Mouse (Mus musculus) left cerebral cortex, adult 9 months (tissue): ENCODE data around the gene Ifnk.
A peak's percentile ranks its signal among the peaks of the same experiment; 100 is the strongest.

ENCODE experiments used
- DNase-seq, 2 experiments: peaks; one replicate each; pipeline ENCODE4 v3.0.0; 2022; ENCODE audit warnings: low spot score in 2 of 2

The Ifnk gene

DNA sequence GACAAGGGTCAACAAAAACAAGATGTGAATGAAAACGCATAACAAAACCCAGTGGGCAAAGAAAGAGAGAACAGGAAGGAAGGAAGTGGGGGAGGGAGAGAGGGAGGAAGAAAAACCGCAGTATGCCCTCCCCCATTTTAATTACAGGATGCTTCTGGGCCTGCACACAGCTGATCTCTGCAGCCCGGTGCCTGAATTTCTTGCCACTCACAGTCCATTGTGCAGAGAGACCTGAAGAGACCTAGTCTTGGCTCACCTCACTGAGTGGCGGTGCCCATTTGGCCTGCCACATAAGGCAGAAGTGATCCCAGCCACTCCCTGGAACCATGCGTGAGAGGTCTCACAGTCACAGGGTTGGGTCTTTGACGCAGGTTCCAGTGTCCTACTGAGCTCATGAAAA is 13.8 kb upstream of the Ifnk start:
- no peak for DNase-seq

DNA sequence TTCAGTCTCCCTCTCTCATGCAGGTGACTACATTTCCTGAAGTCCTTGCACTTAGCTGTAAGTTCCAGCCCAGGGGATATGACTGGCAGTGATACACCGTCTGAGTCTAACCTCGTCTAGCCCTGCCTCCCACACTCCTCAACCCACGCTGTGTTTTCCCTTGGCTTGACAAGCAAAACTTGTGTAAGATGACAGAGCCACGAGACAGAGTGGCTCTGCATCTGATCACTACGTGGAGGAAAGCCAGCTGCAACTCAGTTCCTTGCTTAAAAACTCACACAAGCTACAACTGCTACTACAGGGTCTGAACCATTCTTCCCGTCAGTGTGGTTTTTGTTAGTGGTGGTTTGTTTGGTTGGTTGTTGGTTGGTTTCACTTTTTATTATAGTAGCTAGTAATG is 11.5 kb upstream of the Ifnk start:
- no peak for DNase-seq

GRCm38 (mm10) chr4:35143472-35144102 is 8.3 kb upstream of the Ifnk start:
- no peak for DNase-seq

DNA sequence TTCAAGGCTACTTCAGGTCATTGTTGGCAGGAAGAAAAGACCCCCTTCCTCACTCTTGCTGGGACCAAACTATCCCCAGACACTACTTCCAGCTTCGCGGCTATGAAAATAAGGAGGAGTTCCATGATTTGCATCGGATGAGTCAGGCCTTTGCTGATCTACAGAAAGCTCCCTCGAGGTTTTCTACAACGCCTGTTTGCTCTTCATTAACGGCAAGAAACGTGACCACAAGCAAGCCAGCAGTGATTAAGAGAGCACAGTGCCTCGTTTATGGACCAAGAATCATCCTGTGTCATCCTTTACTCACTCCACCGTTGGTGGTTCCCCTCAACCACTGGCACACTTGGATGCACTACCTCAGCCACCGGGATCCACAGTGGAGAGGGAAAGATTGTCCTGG is 6.1 kb upstream of the Ifnk start:
- no peak for DNase-seq

DNA sequence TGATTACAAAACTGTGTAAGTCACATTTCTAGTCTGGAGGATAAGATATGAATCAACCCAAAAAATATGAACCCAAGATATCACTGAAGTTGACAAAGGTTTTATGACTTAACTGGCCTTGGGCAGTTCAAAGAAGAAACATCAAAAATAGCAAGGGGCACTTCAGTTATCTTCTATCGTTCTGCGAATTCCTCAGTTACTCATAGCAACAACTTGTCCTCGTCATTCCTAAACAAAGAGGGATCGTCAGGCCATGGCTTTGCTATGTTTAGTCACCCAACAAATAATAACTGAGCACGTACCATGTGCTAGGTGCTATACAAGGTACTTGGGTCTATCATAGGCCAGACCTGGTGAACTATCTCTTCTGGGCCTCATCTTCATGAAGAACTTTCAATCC is 5.3 kb upstream of the Ifnk start:
- DNase-seq = no peak

- no peak for DNase-seq
Measured at GRCm38 (mm10) chr4:35148326-35148725, 3.5 kb upstream of the Ifnk start.

- no peak for DNase-seq
Measured at GRCm38 (mm10) chr4:35150706-35151105, 1.1 kb upstream of the Ifnk start.

DNA sequence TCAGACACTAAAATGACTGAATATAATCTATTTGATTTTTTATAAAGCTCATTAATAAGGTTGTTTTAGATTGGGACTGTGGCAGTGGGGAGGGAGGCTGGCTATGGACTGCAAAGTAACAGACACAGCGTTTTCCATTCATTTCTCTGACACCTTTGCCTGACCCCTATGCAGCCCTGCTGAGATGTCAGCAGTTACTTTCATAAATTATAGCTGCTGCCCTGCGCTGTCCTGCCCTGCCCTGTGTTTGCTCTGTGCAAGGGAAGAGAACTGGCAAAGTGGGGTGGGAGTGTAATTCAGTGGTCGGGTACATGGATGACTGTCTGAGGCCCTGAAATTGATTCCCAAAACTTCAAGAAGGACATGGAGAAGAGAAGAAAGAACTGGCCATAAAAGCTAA is 2.2 kb downstream of the Ifnk start:
- no peak for DNase-seq

GRCm38 (mm10) chr4:35155132-35155922 is 3.5 kb downstream of the Ifnk start:
- DNase-seq = no peak

DNA sequence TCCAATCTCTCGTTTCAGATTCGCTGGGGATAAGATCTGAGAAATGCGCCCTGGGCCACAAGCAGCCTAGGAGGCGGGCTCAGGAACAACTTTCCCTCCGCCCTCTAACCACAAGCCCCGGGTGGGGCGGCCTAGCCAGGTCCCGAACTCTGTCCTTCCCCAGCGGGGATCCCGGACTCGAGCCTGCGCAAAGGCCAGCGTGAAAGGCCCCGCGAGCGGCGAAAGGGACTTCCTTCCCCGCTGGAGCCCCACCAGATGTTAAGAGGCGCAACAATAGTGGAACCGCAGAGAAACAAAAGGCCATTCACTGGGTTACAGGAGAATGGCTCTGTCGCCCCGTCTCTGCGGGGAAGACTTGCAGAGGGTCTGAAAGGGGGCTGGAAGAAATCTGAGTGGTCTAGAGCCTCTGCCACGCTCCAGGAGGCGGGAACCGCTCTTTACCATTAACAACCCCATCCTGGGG is 4.3 kb downstream of the Ifnk start:
- DNase-seq = peak in 1 of 2 experiments; percentile 20

- peak in 1 of 2 experiments; percentile 81 for DNase-seq
Measured at GRCm38 (mm10) chr4:35156751-35157611, 5.1 kb downstream of the Ifnk start, which contains the start of gene Mob3b. Mob3b (minus strand) TSS chr4:35157484.

DNA sequence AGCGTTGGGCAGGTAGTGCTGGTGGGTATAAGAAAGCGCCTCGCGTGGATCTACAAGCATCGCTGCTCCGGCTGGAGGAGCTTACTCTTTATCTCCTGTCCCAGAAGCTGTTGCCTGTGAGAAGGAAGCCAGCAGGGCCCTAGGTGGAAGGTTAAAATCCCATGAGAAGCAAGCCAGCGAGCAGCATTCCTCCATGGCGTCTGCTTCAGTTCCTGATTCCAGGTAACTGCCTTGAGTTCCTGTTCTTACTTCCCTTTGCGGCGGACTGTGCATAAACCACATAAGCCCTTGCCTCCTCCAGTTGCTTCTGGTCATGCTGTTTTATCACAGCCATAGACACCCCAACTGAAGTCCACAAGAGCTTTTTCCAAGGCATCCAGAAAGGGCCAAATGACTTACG is 6.0 kb downstream of the Ifnk start:
- no peak for DNase-seq

- no peak for DNase-seq
Measured at GRCm38 (mm10) chr4:35165275-35165674, 13.4 kb downstream of the Ifnk start.

GRCm38 (mm10) chr4:35165947-35166346 is 14.1 kb downstream of the Ifnk start:
- no peak for DNase-seq

DNA sequence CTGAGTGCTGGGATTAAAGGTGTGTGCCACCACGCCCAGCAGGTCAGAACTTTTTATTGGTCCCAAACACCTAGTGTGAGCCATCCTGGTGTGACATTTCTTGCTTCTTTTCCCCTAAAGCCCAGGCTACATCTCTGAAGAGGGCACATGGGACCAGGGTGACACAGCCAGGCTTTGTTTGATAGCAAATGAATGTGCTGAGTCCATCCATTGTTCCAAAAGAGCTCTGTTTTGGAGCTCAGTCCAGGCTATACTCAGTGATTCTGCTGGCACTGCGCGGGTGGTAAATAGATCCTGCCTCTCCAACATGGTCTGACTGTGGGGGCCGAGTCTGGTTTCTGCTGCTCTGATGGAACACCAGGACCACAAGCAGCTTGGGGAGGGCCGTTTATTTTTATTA is 16.0 kb downstream of the Ifnk start:
- peak in 1 of 2 experiments; percentile 29 for DNase-seq

DNA sequence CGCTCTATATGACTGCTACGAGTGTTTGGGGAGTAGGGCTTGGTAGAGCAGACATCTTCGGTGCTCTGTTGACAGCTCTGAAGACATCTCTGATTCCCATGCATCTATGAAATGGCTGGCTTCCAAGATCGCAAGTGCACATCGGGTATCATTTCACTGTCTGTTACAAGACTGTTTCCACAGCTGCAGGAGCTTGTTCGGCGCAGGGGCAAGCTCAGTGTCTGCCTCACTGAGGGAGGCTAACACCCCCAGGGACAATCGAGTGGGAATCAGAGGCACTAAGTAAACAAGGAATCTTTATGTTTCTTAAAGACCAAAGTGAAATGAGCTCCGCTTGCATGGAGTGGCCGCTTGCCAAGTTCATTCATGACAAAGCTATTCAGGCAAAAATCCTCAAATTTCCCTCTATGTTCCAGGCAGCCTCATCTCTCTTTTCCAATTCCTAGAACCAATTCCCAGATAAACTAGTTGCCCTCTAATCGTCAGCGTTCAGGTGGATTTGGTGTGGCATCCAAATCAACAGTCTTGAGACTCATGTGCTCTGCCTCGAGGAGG is 17.8 kb downstream of the Ifnk start:
- no peak for DNase-seq

DNA sequence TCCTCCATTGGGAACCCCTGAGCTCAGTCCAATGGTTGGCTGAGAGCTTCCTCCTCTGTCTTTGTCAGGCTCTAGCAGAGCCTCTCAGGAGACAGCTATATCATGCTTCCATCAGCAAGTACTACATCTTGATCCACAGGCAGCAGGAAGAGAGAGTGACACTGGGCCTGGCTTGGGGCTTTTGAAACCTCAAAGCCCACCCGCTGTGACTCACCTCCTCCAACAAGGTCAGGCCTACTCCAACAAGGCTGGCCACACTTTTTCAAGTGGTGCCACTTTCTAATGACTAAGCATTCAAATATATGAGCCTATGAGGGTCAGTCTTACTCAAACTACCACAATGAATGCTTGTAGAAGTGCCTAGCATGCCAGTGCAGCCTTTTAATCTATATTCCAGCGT is 20.6 kb downstream of the Ifnk start:
- DNase-seq = no peak

DNA sequence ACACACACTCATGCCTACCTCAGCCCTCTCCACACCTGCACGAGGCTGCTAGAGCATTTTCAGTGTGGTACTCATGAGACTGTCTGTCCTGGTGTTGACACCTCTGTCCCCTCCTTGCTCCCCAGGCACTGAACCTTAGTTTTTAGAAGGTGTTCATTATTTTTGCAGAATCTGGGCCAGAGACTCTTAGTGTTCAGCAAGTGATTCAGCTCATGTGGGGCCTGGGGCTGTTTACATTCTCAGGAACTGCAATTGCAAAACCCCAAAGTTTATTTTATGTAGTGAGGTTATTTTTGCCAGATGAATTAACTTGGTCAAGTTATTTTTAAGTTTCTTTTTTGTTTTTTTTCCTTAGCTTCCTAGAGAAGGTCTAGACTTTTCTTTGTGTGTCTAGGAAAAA is 21.7 kb downstream of the Ifnk start:
- no peak for DNase-seq

GRCm38 (mm10) chr4:35175566-35175965 is 23.7 kb downstream of the Ifnk start:
- no peak for DNase-seq

DNA sequence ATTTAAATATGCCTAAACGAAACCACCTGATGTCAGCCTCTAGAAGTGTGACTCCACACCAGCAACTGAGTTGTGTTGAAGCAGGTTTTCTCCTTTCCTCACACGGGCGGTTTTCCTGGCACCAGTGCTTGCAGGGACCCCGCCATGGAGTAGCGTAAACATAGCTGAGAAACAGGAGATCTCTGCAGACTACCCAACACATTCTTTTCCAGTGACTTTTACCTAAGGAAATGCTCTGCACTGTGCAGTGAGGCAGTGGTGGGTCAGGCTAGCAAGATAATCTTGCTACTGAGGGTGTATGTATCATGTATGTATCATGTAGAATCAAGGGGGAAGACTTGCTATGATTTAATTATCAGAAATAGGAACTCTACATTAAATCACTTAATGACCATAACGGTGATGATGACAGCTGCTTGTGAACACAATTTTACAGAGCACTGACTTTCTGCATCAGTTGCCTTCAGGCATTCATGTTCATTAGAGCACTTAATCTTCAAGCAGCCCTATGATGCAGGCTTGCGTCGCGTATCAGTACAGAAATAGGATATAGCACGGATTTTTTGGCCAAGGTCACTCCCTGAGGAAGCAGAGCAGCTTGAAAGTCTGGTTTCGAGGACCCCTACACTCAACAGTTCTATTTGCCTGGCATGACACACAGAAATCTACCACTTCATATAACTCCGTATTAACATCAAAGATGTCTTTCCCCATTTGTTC is 26.2 kb downstream of the Ifnk start:
- DNase-seq = no peak

DNA sequence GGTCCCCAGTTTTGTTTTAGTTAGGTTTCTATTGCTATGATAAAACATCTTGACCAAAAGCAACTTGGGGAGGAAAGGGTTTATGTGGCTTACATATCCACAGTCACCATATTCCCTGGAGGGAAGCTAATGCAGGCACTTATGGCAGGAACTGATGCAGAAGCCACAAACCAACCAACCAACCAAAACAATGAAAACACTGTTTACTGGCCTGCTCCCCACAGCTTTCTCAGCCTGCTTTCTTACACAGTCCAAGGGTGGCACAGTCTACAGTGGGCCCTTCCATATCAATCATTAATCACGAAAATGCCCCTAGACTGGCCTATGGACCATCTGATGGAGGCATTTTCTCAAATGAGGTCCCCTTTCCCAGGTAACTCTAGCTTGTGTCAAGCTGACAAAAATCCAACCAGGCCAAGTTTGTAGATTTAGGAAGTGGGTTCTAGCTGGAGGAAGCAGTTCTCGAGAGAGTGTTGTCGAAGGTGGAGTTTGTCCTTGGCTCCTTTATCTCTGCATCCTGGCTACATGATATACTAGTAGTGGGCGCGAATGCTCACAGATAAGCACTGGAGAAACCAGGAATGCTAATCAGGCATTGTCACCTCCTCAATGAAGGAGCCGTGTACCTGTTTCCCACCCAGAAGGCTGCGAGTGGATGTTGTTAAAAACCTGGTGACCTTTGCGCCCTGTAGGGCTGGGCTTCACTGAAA is 35.9 kb downstream of the Ifnk start:
- DNase-seq = no peak
